Mouse (Mus musculus): Measurements from ENCODE around the gene Add2. TPM values are rescaled to one million over a fixed set of nuclear protein-coding genes. Genes with fewer than 3 reads are reported as not detected.

Gene Add2
- total RNA-seq, 2 experiments from 2014 or later: 0.80 to 0.90 TPM

DNA sequence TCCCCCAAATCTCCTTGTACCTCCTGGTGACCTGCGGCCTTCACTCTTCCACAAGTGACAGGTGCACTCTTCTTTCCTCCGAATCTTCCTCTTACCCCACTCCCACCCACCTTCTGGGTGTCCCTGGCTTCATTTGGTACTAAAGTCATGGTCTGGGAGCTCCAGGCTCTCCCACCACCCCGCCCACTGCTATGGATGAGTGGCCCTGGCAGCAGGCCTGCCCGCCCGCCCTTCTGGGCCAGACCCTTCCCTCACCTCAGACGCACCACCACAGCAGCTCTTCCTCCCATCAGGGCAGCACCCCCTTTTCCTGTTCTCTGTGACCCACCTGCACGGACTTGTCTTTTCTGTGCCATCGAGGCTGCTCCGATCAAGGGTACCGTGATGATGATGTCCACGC lies 19.0 kb downstream of the Add2 start:
- no peak for DNase-seq (ENCODE audit: low spot score in 2 of 2)

DNA sequence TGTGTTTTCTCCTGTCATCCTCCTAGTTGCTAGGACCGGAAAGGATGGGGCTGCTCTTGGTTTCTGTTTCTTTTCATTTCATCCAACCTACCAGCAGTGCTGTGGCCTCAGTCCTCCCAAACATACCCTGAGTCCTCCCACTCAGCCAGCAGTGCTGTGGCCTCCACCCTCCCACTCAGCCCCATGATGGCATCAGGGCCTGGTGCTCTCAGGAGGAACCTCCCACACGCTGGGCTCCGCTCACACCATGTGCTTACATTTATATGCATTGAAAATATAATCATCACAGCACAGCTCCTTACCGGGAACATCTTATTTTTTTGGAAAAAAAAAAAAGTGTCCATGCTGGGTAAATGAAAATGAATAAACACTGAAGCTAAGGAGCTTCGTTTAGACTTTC lies 20.0 kb downstream of the Add2 start:
- DNase-seq (ENCODE audit: low spot score in 2 of 2): no peak

DNA sequence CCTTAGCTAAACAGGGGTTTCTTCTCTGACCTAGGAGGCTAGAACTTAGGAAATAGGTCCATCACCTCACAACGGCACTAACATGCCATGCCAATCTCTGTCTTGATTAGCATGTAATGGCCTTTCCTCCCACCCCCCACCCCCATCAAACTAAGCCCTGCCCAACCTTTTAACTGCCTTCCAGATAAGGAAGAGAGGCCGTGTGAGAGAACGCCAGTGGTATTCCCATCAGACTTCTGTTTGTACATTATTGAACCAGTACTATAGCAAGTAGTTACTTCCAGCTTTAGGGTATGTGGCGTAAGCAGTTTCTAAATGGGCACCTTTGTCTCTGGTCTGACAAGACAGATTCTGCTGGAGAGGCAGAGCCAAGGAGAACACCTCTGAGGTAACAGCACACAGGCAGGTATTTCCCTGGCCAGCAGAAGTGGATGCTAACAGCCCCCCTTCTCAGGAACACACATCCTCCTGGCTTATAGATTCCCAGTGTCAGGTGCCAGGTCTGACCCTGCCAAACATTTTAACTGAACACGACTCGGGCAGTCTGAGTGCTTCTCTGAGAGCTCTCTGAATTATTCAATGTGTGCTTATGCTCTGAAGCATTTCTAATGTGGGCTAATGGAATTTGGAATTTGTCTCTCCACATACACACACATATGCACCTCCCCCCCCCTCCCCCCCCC lies 22.2 kb downstream of the Add2 start:
- DNase-seq (ENCODE audit: low spot score in 2 of 2): no peak

DNA sequence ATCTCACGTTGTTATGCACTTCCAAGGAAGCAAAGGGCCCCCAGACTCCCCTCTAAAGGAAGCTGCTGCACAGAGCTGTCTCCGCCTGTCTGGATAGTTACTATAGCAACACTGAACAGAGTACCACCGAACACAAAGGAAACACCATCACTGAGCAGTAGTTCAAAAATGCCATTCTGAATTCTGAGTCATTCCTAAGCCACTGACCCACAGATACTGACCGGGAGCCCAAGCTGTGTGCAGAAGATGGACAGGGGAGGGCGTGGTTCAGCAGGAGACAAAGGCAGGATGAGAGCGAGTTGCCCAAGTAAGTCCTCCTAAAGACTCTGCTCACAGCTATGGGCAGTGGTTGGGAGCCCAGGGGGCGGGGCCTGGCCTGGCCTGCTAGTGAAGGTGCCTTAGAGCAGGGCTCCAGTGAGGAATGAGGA lies 23.6 kb downstream of the Add2 start:
- DNase-seq (ENCODE audit: low spot score in 2 of 2): no peak

DNA sequence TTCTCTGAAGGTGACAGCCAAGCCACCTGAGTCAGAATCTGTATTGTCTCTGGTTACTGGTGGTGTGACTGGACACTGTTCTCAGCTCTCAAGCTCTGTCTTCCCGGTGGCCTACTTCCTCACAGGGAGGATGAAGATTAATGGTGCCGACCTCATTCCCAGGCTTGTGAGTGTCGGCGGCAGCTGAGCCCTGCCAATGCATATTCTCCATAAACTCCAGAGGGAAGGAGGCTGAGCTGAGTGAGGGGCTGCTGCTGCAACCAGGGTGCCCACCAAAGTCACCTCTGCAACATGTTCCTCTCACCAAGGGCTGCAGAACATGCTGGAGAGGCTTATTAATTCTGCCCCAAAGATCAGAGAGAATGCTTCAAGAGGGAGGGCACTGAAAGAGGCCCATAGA lies 24.1 kb downstream of the Add2 start:
- DNase-seq (ENCODE audit: low spot score in 2 of 2): no peak

DNA sequence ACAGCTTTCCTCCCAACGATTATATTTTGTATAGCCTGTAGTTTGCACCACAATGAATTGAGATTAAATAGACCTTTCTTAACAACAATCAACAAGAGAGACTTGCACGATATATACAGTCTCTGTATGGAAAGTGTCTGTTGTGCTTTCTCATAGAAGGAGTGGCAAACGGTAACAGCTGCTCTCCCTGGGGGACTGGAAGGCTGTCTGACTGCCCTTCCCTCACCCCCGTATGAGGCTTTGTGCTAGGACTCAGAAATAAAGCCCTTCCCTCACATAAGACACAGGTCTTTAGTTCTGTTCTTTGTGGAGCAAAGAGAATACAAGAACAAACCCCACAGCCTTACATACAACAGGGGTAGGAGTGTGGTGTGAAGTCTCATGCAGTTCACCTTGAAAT lies 24.6 kb downstream of the Add2 start:
- no peak for DNase-seq (ENCODE audit: low spot score in 2 of 2)

DNA sequence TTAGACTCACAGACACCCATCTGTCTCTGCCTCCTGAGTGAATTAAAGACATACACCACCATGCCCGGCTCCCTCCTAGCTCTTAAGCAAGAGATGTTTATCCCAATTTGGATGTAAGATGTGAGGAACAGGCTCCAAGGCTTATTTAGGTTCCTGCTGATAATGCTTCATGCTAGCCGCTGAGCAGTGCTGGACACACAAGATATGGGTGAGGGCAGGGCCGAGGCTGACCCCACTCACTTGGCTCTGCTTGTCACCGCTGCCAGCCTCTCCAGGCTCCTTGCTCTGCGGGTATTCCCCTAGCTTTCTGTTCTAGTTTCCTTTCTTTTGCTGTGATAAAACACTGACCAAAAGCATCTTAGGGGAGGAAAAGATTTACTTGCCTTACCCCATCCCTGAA lies 25.1 kb downstream of the Add2 start:
- DNase-seq (ENCODE audit: low spot score in 2 of 2): no peak

DNA sequence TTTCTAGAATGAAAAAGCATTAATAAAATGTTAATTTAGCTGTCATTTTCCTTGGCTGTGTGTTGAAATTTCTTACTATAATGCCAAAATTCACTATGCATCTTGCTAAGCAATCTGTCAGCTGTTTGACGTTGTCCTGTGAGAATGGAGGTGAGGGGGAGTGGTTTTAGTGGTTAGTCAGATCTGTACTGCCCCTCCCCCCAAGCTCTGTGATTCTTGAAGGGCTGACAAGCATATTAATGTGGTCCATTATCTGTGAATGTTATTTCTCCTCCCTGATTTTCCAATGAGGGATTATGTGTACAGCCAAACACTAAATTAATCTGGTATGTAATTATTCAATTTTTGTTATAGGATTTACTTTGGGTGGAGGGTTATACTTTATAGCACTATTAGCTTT lies 30.0 kb downstream of the Add2 start:
- no peak for DNase-seq (ENCODE audit: low spot score in 2 of 2)

DNA sequence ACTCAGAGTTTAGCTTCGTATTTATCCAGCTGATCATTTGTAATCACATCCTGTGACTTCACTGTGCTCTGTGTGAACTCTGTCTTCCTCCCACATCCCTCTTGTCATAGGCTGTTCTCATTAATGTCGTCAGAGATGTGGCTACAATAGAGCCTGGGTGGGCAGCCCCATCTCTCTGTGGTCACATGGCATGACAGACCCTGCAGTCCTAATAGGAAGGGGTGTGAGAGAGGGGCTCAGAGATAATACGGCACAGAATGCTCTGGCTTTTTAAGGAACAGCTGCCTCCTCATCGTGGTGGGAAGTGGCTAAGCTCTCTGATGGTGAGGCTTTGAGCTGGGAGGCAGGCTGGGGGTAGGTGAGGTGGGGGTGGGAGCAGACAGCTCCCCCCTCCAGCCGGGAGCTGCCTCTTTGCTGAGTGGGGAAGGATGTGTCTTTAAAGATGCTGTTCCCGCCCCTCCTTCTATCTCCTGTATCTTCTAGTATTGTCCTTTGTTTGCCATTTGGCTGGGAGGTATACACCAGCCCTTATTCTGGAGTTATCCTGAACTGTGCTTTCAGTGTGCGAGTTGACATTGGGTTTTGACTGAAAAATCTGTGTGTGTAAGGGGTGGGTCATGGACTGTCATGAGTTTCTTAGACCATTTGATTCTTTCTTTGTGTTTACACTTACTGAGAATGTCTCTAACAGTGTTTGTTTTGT lies 30.8 kb downstream of the Add2 start:
- DNase-seq (ENCODE audit: low spot score in 2 of 2): no peak

DNA sequence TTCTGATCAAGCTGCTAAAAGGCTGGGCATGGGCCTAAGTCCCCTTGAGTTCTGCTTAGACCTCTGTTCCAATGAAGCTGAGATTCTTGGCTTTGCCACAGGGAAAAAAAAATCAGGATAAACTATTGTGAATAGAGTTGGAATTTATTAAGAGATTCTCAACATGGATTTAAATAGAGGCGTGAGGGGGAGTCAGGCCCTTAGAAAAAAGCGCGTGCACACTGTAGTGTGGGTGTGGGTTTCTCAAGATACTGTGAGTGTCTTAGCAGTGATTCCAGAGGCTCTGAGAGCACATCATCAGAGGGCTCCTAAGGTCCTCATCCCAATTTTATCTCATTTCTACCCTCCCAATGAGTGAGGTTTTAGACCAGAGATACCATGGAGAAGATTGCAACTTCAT lies 31.7 kb downstream of the Add2 start:
- no peak for DNase-seq (ENCODE audit: low spot score in 2 of 2)

DNA sequence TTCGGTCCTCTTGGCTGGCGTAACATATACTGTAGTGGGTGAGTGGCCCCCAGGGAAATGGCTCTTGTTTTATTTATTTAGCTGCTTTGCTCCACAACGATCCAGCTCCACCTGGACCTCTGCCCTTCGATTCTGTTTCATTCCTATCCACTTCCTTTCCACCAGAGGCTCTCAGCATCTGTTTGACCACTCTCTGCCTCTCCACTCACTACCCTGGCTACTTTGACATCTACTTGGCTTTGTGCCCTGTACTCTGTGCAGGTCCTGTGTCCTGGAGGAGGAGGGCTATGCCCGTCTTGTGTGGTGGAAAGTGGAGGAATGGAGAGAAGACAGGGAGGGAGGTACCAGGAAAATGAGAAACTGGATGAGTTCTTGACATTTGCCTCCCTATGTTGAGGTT lies 33.7 kb downstream of the Add2 start:
- no peak for DNase-seq (ENCODE audit: low spot score in 2 of 2)

DNA sequence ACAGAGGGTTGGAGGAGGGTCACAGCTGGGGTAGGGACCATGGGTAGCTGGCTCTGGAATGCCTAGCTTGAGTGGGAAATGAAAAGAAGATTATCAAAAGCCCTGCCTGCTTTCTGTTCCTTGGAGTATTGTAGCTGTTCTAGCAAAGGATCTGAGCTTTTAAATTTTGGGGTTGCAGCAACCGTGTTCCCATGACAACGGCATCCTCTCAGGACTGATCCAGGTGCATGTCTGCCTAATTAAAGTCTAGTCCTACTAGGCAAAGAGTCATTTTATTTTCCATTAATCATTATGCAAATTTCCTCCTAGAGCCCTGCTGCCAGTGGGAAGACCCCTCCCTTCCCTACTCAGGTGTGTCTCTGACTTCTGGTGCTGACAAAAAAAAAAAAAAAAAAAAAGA lies 34.2 kb downstream of the Add2 start:
- DNase-seq (ENCODE audit: low spot score in 2 of 2): no peak

DNA sequence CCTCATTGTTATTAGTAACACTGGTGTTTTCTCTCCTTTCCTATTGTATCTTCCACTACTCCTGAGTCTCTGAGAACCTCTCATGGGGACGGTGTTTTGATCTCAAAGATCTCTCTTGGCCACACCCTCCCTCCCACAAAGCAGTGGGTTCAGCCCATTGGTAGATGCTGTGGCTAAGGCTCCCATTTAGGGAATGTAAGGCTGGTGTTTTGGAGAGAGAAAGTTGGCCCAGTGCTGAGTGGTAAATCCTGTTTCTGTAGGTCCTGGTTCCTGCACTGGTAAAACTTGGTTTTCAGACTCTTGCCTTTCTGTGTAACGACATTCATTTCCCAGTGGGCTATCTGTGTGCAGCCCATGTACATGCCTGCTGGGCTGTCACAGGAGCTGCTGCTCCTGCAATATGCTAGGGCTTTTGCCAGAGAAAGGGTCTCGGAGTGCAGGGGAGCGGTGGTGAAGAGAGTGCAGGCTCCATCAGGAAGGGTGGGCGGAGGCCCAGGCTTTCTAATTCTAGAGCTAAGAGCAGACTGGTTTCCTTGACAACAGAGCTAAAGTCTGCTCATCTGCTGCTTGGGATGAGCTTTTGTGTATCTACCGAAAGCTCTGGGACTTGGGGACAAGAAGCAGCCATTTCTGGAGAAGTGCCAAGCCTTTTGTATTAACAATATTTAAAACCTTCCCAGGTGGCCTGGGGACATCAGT lies 36.0 kb downstream of the Add2 start:
- DNase-seq (ENCODE audit: low spot score in 2 of 2): no peak

DNA sequence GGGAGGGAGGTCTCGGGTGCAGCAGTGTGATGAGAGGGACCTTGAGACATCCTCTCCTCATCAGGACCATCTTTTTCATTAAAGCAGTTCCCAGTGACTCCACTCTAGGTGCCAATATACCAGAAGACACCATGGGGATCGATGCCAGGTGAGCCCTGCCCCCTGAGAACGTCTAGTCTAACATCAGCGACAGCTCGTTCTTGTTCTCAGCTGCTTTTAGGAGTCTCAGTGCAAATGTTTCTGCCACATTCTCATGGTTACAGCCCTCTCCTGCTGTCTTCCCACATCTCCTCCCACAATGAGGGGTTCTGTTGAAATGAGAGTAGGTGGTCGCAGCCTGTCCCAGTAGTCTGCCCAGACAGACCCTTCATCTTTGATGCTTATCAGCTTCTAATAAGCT lies 38.2 kb downstream of the Add2 start:
- DNase-seq (ENCODE audit: low spot score in 2 of 2): no peak

DNA sequence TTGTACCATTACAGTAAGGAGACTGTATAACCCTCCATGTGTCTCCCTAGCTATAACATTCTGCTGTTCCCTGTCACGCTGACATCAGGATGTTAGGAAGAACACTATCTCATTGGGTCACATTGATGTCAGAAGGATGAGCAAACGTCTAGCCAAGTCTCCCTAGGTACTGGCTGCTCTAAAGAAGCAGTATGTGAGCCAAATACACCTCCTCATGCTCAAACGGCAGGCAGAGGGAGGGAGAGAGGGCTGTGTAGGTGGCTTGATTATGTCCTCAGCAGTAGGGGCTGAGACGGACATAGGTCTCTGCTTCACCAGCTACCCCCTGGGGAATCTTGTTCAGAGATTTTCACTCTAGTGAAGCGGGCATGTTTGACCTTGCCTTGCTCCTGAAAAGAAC lies 38.7 kb downstream of the Add2 start:
- DNase-seq (ENCODE audit: low spot score in 2 of 2): no peak

DNA sequence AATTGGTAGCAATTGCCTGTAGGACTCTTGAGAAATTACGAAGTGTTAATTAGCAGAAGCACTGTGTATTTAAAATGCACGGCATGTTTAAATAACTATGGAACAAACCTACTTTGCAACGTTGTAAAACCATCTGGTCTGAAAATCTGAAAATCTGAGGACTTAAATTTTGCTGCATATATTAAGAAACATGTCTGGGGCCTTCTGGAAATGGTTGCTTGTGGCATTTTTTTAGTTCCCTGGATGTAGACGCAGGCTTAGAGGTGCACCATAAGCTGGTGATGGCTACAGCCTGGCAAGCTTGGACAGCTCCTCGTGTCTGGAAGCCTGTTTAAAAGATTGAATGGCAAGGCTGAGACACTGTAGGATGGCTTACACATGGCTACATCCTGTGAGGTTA lies 40.5 kb downstream of the Add2 start:
- DNase-seq (ENCODE audit: low spot score in 2 of 2): no peak

DNA sequence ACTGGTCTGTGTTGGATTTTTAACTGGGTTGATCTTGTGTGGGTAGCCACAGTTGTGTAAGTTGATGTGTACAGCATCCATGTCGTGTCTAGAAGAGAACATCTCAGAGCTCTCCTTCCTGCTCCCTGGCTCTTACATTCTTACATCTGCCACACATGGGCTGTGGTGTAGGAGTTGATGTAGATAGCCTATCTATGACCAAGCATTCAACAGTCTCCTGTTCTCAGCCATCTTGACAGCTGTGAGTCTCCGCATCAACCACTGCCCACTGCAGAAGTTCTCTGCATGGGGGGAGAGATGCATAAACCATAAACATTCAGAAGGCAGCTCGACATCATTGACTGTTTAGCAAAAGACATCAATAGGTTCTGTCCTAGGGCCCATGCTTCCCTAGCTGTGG lies 41.4 kb downstream of the Add2 start:
- no peak for DNase-seq (ENCODE audit: low spot score in 2 of 2)

DNA sequence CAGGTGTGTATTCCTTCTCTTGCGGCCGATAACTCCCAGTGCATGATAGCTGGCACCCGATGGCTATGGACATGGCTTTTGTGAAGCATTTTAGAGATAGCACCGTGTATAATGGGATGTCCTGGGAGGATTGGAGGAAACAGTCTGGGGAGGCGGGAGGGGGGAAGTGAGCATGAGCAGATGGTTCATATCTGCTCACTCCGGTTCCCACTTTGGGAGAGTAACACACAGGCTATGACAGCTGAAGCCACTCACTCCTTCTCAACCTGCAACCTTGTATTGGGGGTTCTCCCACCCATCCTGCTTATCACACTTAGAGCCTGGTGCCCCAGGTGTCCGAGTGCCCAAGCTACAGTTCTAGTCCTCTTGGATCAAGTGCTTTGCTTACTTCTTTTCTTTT lies 41.8 kb downstream of the Add2 start:
- no peak for DNase-seq (ENCODE audit: low spot score in 2 of 2)

DNA sequence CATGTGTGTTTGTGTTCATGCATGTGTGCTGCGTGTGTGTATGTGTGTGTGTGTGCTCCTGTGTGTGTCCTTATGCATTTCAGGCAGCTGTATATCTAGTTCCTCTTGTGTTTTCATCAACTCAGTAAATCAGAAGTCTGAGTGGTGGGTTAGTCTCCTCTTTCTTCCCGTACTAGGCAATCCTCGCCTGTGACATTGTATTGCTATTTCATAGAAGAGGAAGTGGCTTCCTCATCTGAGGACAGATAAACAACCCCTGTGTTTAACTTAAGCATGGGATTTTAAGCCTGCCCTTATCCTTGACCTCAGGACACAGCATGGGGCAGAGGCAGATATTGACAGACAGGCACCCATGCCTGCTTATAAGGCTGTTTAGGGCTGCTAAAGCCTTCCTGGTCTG lies 45.4 kb downstream of the Add2 start:
- DNase-seq (ENCODE audit: low spot score in 2 of 2): no peak

DNA sequence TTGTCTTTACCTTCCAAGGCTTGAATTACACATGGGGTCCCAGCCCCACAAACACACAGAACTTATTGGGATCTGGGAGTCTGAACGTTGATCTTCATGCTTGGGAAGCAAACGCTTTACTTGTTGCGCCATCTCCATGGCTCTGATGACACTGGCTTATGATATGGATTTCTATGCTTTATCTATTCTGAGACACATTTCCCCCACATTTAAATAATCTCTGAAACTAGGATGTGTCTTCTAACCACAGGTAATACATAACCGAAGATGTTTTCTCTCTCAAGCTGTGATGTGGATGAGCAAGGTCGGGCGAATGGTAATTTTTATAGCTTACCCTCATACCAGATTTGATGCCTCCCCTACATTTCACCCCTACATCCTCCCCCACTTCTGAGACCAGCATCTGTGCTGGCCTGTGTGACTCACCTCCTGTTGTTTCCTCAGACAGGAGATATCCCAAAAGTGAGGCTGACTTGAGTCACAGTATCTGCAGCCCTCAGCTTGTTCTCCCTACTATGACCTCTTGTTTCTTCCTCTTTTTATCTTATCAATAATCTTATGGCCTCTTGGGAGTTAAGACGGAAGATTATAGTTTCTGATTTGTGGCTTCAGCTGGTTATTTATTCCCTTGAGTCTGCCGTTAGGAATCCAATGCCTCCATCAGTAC lies 46.2 kb downstream of the Add2 start:
- DNase-seq (ENCODE audit: low spot score in 2 of 2): no peak

DNA sequence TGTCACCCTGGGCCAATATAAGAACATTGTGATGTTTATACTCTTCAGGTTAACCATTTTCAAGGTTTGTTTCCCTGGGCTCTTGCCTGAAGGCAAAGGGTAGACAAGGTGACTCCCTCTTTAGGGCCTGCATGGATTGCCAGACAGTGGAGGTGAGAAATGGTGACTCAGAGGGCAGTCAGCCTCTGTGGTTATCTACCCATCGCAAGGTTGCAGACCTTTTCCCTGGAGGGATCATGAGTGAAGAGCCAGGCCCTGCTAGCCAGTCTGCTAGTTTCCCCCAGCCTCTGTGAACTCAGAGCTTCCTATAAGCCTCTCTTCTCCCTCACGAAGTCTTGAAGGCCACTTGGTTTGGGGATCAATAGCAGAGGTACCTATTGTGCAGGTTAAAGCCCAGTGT lies 48.0 kb downstream of the Add2 start:
- DNase-seq (ENCODE audit: low spot score in 2 of 2): no peak

DNA sequence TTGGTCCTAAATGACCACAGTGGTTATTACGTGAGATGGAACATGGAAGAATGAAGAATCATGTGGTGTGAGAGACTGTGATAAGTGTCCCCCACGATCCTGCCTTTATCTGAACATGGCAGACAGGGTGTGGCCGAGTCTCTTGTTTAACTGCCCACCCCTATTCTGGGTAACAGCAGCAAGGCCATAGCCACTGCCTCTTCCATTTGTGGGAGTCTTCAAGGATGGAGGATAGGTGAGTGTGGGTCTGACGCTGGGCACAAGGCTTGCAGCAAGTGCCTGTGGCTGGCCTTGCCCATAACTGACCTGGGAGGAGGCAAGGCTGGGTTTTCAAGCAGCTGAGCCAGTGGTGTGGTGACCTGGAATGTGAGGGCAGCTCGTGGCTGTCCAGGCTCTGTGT lies 49.4 kb downstream of the Add2 start:
- DNase-seq (ENCODE audit: low spot score in 2 of 2): no peak
